Mouse (Mus musculus): ENCODE measurements around the gene Nr5a2. TPM values are rescaled to one million over a fixed set of nuclear protein-coding genes. Genes with fewer than 3 reads are reported as not detected.

The Nr5a2 gene
- total and polyA plus RNA-seq, 3 experiments, result 0.18 to 0.80 (median 0.60) TPM

DNA sequence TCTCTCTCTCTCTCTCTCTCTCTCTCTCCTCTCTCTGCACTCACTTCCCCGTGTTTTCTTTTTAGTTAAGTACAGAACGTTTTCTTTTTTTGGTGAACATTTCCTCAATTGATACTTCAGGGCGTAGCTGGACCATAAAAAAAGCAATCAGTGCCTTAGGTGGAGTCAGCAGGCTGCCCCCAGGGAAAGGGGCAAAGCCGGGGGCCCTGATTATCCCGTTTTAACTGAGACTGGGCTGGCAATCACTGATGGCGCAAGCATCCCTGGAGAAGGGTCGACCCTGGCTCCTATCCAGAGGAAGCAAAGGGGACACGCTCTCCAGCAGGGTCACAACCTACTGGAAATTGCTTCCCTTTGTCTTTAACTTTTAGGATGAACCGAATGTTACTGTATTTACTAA is 1.6 kb downstream of the Nr5a2 start:
- Histone ChIP-seq H3K27ac (no peak overlapping the region), H3K79me2 (replicated peaks; ENCODE audit: control insufficient read depth, insufficient read depth, low read length) (no peaks in the 10 kb centered on the region), H3K36me3 (ENCODE audit: control insufficient read depth, insufficient read depth, low read length) (no peaks in the 10 kb centered on the region), H3K4me1 (ENCODE audit: control insufficient read depth, insufficient read depth, low read length) (no peaks in the 10 kb centered on the region), H3K27me3 (ENCODE audit: control insufficient read depth, insufficient read depth, low read length) (peaks cover 4% of the 10 kb centered on the region; the same call in 1 of the 2 replicates), H3K4me3 (no peak overlapping the region), H3K9ac (ENCODE audit: low read depth, low read length) (no peak overlapping the region)
- WGBS, result 20% methylated on average over 9 of the region's 9 CpGs
- TF ChIP-seq POLR2A (IDR thresholded peaks at IDR 0.05; ENCODE audit: insufficient read depth, low read depth, low read length) (no peak), EP300 (IDR thresholded peaks at IDR 0.05; ENCODE audit: insufficient read depth, low read depth, low read length) (no peak), CTCF (IDR thresholded peaks at IDR 0.05) (no peak)
- intact Hi-C loops (cut with DNase I), result no loop called here
- no peak for DNase-seq

DNA sequence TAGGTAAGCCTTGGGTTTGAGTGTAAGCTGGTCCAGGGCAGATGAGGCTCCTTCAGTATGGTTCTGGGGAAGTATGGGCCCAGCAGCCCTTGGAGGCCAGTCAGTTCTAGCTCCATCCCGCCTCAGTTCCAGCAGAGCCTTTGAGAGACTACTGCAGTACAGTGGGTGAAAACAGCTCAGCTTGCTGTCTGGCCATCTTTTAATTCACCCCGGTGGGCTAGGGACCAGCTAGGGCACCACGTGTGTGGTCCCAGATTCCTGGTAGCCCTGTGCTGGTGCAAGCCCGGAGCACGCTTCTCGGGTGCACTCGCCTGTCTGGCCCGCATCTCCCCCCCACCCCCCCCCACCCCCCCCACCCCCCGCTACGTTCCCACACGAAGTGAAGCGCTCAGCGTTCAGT is 2.1 kb downstream of the Nr5a2 start:
- intact Hi-C loops (cut with DNase I), result no loop called here

DNA sequence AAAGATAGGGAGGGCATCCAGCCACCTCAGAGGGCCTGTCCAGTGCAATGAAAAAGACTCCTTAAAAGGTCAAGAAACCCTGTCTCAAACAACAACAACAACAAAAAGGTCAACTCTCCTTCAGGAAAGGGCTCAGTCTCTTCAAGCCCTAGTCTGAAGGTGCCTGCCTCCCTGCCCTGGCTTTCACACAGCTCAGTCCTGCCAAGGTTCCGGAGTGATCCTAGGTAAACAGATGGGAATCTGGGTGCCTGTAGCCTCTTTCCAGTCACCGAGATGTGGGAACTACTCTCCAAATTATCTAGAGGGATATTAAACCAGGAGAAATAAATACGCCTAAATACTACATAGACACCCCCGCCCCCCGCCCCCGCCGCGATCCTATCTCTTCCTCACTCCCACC is 2.6 kb downstream of the Nr5a2 start:
- intact Hi-C loops (cut with DNase I), result no loop called here
- Histone ChIP-seq H3K4me1 (ENCODE audit: control insufficient read depth, insufficient read depth, low read length) (no peaks in the 10 kb centered on the region; the same call in 1 of the 2 replicates), H3K27me3 (ENCODE audit: control insufficient read depth, insufficient read depth, low read length) (peaks cover 4% of the 10 kb centered on the region; the same call in 1 of the 2 replicates), H3K9ac (ENCODE audit: low read depth, low read length) (no peak overlapping the region), H3K36me3 (ENCODE audit: control insufficient read depth, insufficient read depth, low read length) (no peaks in the 10 kb centered on the region), H3K79me2 (replicated peaks; ENCODE audit: control insufficient read depth, insufficient read depth, low read length) (no peaks in the 10 kb centered on the region), H3K4me3 (no peak overlapping the region), H3K27ac (no peak overlapping the region)
- TF ChIP-seq EP300 (IDR thresholded peaks at IDR 0.05; ENCODE audit: insufficient read depth, low read depth, low read length) (no peak), CTCF (IDR thresholded peaks at IDR 0.05) (no peak), POLR2A (IDR thresholded peaks at IDR 0.05; ENCODE audit: insufficient read depth, low read depth, low read length) (no peak)
- 38% methylated on average over 8 of the region's 8 CpGs for WGBS
- DNase-seq, result no peak

More for the DNA sequence above, 2.1 kb downstream of the Nr5a2 start:
- no peak overlapping the region for H3K27ac ChIP-seq
- WGBS, result 6% methylated on average over 13 of the region's 13 CpGs
- H3K79me2 ChIP-seq (replicated peaks; ENCODE audit: control insufficient read depth, insufficient read depth, low read length), result no peaks in the 10 kb centered on the region
- H3K36me3 ChIP-seq (ENCODE audit: control insufficient read depth, insufficient read depth, low read length), result no peaks in the 10 kb centered on the region
- H3K4me3 ChIP-seq, result no peak overlapping the region
- H3K9ac ChIP-seq (ENCODE audit: low read depth, low read length), result no peak overlapping the region
- no peaks in the 10 kb centered on the region for H3K4me1 ChIP-seq (ENCODE audit: control insufficient read depth, insufficient read depth, low read length)
- no peak for TF ChIP-seq POLR2A (IDR thresholded peaks at IDR 0.05; ENCODE audit: insufficient read depth, low read depth, low read length)
- no peak for TF ChIP-seq CTCF (IDR thresholded peaks at IDR 0.05)
- no peak for DNase-seq
- H3K27me3 ChIP-seq (ENCODE audit: control insufficient read depth, insufficient read depth, low read length), result peaks cover 4% of the 10 kb centered on the region; the same call in 1 of the 2 replicates

DNA sequence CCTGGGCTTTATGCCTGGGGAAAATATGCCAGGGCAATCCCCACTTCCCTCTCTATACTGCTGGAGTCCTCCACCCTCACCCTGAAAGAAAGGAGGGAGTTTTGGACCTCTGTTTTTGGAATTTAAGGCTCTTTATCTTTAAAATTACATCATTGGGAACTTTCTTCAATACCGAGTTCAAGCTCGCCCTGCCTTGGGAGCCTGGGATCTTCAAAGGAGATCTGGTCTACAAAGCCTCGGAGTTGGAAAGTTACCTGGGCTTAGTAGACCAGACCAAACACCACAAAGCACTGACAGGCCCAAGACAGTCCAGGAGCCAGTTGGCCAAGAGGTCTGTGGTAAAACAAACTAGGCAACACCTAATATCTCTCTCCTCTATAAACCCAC is 6.1 kb downstream of the Nr5a2 start:
- H3K27me3 ChIP-seq (ENCODE audit: control insufficient read depth, insufficient read depth, low read length), result peaks cover 7% of the 10 kb centered on the region; the same call in 1 of the 2 replicates
- 68% methylated on average over 3 of the region's 3 CpGs for WGBS
- intact Hi-C loops (cut with DNase I), result no loop called here

DNA sequence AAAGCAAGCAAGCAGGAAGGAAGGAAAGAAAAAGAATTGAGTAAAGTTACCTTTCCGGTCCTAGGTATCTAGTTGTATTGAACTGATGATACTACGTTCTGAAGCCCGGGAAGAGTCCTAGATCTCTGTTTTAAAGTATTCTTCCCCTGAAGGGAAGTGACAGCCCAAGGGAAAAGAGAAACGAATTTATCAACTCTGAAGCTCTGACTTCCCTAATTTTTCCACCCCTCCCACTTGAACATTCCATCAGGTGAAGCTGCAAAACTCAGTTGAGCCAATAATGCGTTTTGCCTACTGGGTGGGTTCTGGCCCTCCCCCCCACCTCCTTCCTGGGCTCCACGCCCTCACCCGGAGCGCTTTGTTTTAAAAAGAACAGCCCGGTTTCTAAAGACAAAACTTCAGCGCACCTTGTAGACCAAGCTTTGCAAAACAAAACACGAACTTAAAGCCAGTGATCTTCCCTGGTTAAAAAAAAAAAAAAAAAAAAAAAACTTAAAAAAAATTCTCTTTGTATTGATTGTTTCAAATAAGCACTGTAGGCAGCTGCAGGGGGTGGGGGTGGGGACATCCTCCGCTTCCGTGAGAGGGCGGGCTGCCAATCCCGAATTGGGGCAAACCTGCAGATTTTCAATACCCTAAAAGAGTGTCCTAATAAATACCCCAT is 6.7 kb downstream of the Nr5a2 start:
- WGBS, result 17% methylated on average over 15 of the region's 15 CpGs
- Histone ChIP-seq H3K27ac (no peak overlapping the region), H3K27me3 (ENCODE audit: control insufficient read depth, insufficient read depth, low read length) (peaks cover 9% of the 10 kb centered on the region; the same call in 1 of the 2 replicates), H3K36me3 (ENCODE audit: control insufficient read depth, insufficient read depth, low read length) (no peaks in the 10 kb centered on the region), H3K9ac (ENCODE audit: low read depth, low read length) (no peak overlapping the region), H3K4me3 (peak overlapping the region; percentile 45; the same call in 1 of the 2 replicates), H3K4me1 (ENCODE audit: control insufficient read depth, insufficient read depth, low read length) (peaks cover 1% of the 10 kb centered on the region), H3K79me2 (replicated peaks; ENCODE audit: control insufficient read depth, insufficient read depth, low read length) (no peaks in the 10 kb centered on the region)
- DNase-seq, result no peak
- intact Hi-C loops (cut with DNase I), result no loop called here
- TF ChIP-seq CTCF (IDR thresholded peaks at IDR 0.05) (no peak), POLR2A (IDR thresholded peaks at IDR 0.05; ENCODE audit: insufficient read depth, low read depth, low read length) (no peak), EP300 (IDR thresholded peaks at IDR 0.05; ENCODE audit: insufficient read depth, low read depth, low read length) (no peak)

More for the DNA sequence above, 6.1 kb downstream of the Nr5a2 start:
- H3K79me2 ChIP-seq (replicated peaks; ENCODE audit: control insufficient read depth, insufficient read depth, low read length), result no peaks in the 10 kb centered on the region
- no peak for DNase-seq
- H3K27ac ChIP-seq, result no peak overlapping the region
- H3K4me3 ChIP-seq, result no peak overlapping the region
- H3K4me1 ChIP-seq (ENCODE audit: control insufficient read depth, insufficient read depth, low read length), result peaks cover 1% of the 10 kb centered on the region
- H3K36me3 ChIP-seq (ENCODE audit: control insufficient read depth, insufficient read depth, low read length), result no peaks in the 10 kb centered on the region
- TF ChIP-seq EP300 (IDR thresholded peaks at IDR 0.05; ENCODE audit: insufficient read depth, low read depth, low read length) (no peak), CTCF (IDR thresholded peaks at IDR 0.05) (no peak), POLR2A (IDR thresholded peaks at IDR 0.05; ENCODE audit: insufficient read depth, low read depth, low read length) (no peak)
- H3K9ac ChIP-seq (ENCODE audit: low read depth, low read length), result no peak overlapping the region

DNA sequence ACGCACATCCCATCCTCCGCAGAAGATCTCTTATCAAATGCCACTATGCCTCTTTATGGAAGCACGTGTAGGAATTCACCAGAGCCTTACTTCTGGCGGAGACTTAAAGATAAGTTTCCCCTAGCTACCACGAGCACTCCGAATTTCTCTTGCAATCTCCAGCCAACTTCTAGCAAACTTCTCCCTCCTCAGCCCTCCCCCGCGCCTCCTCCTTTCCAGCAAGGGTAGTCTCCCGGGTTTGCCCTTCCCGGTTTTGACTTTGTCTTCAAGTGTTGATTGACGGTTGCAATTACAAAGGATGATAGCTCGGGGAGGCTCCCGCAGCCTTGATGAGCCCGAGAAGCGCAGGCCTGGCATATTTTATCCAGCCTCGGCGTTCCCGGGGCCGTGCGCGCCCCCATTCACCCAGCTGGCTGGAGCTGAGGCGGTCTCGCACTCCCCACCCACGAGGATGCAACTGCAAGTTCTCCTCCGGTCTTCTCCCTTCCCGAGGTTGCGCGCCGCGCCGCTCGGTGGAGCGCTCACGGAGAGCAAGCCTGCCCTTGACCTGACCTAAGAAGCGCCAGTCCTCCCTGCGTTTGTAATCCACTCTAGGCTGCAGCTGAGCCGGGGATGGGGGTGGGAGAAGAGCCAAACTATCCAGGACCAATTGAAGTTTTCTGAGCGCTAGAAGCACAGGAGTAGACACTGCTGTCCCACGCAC is 7.5 kb downstream of the Nr5a2 start:
- Histone ChIP-seq H3K79me2 (replicated peaks; ENCODE audit: control insufficient read depth, insufficient read depth, low read length) (no peaks in the 10 kb centered on the region), H3K36me3 (ENCODE audit: control insufficient read depth, insufficient read depth, low read length) (no peaks in the 10 kb centered on the region), H3K9ac (ENCODE audit: low read depth, low read length) (no peak overlapping the region), H3K4me3 (peak overlapping the region; percentile 45), H3K4me1 (ENCODE audit: control insufficient read depth, insufficient read depth, low read length) (peaks cover 1% of the 10 kb centered on the region), H3K27ac (no peak overlapping the region), H3K27me3 (ENCODE audit: control insufficient read depth, insufficient read depth, low read length) (peaks cover 8% of the 10 kb centered on the region; the same call in 1 of the 2 replicates)
- 2% methylated on average over 39 of the region's 39 CpGs for WGBS
- intact Hi-C loops (cut with DNase I), result no loop called here
- DNase-seq, result peak in 1 of 2 experiments; percentile 34
- TF ChIP-seq POLR2A (IDR thresholded peaks at IDR 0.05; ENCODE audit: insufficient read depth, low read depth, low read length), result no peak
- no peak for TF ChIP-seq CTCF (IDR thresholded peaks at IDR 0.05)
- TF ChIP-seq EP300 (IDR thresholded peaks at IDR 0.05; ENCODE audit: insufficient read depth, low read depth, low read length), result no peak
